Mouse (Mus musculus) myocyte (in vitro differentiated cells): ENCODE measurements around the gene Clvs2.

Source experiments
- E2F4 ChIP-seq: IDR thresholded peaks from one replicate; pipeline ENCODE4 v1.6.1; 2011; ENCODE audit warnings: mild to moderate bottlenecking, control low read depth, moderate library complexity; ENCODE audit not compliant: insufficient read depth
- MYOG ChIP-seq, 3 experiments: IDR thresholded peaks; one replicate each; pipeline ENCODE4 v1.6.1; 2011; ENCODE audit warnings: control low read depth in 2 of 3, low read depth in 2 of 3, mild to moderate bottlenecking in 2 of 3; ENCODE audit not compliant: insufficient read length in 2 of 3, control insufficient read depth in 1 of 3, insufficient read depth in 1 of 3
- POLR2A ChIP-seq: IDR thresholded peaks from one replicate; pipeline ENCODE4 v1.6.1; 2011; ENCODE audit warnings: low read depth, mild to moderate bottlenecking, control low read depth, moderate library complexity; ENCODE audit not compliant: insufficient read length

DNA sequence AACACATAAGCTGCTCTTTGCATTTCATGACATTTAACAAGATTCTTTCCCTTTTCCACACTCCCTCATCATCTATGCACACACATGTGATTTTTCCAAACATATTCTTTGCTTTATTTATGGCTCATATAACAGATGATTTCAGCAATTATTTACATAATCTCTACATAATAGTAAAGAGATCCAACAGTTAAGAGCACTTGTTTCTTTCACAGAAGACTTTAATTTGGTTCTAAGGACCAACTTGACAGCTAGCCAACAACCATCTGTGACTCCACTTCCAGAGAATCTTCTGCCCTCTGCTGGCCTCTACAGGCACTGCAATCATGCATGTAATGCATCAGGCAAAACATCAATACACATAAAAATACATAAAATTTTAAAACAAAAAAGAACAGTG lies 28.6 kb upstream of the Clvs2 start:
- TF ChIP-seq POLR2A (no peak), E2F4 (no peak), MYOG (IDR thresholded peaks at IDR 0.05; ENCODE audit: control insufficient read depth in 1 of 3, insufficient read depth in 1 of 3, insufficient read length in 2 of 3, low read depth in 2 of 3) (no peak)
